Mouse (Mus musculus): Measurements from ENCODE around the gene Zc3h10.
A peak's percentile ranks its signal among the peaks of the same experiment; 100 is the strongest.
"Not testable (repeated sequence)": the region's sequence is repeated elsewhere in the genome, so short reads cannot be mapped to it uniquely, and the experiment has no call there.

Zc3h10 gene

DNA sequence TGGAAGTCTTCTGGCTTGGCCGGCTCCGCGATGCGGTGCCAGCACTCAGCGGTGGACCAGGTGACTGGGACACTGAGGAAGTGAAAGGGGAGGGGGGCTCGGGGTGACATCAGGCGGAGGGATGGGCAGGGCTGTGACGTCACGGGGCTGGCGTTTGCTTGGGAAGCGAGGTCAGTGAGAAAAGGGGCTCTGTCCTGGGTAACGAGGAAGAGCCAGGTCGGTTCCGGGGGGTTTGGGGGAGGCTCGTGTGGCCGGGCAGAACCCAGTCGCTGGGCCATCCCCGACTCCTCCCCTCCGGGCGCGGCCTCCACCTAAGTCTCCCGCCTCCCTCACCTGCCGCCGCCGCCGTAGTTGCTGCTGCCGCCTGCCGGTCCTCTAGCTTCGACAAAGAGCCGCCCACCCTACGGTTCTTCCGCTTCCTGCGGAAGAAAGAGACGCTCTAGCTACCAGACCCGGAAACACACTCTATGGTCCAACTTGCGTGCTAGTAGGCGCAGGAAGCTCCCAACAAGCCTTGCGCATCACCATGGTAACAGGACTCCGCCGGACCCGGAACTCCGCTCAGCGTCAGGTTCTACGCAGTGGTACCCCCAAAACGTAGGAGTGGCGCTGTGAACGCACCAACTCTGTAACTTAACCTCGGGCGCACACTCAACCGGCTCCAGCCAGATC lies at the start of gene Zc3h10:
Gene Zc3h10 (minus strand): TSS at position 414 of the 672 bp plus-strand sequence.
- DNase-seq (ENCODE audit: low spot score in 2 of 2) = peak; percentile 96

DNA sequence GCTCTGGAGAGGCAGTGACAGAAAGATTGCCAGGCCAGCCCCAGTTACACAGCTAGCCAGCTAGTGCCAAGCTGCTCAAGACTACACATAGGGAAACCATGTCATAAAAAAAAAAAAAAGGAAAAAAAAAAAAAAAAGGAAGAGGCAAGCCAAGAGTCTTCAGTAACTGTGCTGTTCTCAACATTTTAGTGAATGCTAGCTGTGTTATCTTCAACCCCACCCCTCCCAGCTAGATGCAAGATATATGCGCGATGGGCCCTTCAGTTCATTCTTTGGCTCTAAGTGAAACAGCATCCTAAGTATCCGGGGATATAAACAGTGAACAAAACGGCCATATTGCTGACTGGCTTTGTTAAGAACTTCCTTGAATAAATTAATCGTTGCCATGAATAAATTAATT lies 45.2 kb upstream of the Zc3h10 start:
- no peak for DNase-seq (ENCODE audit: low spot score in 2 of 2)

DNA sequence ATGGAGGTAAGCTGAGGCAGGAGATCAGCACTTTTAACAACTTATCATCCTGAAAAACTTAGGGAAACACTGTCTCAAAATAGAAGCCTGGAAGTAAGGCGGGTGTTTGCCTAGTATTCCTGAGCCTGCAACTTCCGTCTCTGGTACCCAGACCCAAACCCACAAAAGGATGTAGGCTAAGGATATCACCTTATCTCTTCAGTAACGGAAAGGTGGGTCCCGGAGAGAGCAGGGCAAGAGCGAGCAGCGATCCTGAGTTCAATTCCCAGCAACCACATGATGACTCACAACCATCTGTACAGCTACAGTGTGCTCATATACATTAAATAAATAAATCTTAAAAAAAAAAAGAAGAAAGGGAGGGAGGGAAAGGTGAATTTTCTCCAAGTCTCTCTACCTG lies 43.9 kb upstream of the Zc3h10 start:
- no peak for DNase-seq (ENCODE audit: low spot score in 2 of 2)

DNA sequence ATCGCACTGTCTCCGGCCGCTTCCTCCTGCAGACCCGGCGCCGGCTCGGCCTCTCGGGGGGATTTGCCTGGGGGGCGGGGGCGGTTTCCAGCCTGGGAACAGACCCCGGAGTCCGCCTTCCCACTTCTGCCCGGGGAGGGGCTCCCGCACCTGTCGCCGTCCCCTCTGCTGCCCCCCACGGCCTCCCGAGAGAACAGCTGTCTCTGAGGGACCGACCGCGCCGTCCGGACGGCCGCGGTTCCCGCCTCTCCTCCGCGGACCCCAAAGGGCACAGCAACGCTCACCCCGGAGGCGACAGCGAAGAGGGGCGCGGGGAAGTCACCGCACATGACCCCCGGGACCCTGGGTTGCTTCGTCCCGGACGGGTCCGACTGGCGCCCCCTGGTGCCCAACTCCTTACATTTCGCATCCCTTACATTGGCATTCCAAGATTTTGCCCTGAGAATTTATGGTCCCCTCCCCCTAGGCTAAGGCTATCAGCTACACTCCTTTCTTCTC lies 42.7 kb upstream of the Zc3h10 start:
- DNase-seq (ENCODE audit: low spot score in 2 of 2) = peak; percentile 36 to 40

DNA sequence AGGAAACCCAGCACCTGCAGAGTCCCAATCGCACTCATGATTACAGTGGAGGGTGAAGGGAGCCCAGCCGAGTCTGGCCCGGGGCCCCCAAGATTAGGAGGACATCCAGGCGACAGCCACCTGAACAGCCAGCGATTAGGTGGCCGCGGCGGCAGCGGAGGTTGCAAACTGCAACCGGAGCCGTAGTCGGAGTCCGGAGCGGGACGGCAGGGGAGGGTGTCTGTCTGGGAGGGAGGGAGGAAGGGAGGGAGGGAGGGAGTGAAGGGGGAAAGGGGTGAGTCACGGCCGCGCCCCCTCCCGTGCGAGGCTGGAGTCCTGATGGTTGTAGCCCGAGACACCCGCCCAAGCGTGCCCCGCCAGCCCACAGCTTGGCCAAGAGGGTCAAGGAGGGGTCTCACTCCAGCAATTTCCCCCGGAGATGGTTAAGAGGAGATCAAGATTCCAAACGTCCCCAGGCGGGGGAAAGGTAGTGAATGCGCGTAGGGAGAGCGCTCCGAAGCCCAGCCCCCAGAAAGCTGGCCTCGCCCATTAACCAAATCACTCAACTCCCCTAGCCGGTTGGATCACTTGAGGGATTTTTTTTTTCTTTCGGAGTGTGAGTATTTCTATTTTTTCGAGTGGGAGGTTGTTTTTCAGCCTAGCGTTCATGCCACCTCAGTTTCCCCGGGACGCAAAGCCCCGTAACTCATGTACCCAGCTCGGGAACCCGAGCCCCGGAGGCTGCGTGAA lies 42.1 kb upstream of the Zc3h10 start, which contains the start of gene Erbb3:
Gene Erbb3 (minus strand): TSS at position 189 of the 729 bp plus-strand sequence.
- peak in 1 of 2 experiments; percentile 34 for DNase-seq (ENCODE audit: low spot score in 2 of 2)

DNA sequence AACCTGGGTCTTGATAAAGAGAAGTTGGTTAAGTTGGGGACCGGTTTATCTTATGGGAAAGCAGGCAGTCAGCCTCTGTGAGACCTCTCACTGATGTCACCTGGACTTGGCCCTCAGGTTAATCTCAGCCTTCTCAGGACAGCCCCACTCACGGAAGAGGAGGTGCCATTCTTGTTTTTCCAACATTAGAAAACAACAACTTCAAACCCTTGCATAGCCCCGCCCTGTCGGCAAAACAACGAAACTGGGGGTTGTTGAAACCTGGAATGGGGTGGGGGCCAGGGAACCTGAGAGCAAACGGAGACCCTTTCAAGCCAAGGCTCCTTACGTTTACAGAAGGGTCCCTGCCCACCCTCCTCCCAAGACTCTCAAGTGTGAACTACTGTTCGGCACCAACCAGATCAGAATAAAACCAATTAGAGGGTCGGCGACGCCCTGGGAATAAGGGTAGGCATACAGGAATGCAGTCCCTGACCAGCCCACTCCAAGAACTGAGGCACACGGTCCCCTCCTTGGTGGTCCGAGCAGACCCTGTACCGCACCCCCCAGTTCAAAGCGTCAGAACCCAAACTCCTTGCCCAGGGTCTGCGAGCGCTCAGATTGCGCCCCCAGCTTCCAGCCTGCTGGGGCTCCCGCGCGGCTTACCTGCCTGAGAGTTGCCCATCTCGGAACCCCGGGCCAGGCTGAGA lies 41.3 kb upstream of the Zc3h10 start:
- no peak for DNase-seq (ENCODE audit: low spot score in 2 of 2)

DNA sequence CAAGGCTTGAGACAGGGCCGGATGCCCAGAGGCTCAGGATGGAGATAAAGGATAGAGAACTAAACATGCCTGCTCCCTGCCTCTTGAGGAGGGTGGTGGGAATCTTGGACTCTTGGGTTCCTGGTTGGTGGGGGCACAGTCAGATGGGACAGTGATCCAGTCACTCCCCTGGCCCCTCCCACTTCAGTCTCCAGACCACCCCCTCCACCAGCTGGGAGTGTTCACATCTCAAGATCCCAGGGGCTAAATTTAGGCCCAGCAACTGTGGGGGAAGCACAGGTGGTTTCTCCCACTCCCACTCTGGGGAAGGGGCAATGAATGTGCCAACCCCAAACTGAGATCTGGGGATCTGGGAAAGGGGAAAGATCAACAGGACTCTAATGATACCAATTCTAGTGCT lies 40.6 kb upstream of the Zc3h10 start:
- no peak for DNase-seq (ENCODE audit: low spot score in 2 of 2)

DNA sequence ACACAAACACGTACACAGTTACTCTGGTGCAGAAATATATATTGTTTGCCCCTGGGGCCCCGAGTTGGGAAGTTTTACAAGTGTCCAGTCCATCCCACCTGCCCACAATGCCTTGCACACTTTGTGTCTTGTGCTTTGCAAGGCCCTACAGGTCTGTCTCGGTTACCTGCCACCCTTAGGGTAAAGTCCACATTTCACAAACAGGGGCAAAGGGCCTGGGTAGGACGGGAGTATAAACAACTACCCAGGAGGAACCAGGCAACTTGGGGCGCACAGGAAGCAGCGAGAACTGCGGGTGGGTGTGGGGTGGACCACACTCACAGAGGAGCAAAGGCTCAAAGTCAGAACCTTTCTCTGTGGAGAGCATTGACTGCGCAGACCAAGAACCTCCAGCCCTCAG lies 40.1 kb upstream of the Zc3h10 start:
- DNase-seq (ENCODE audit: low spot score in 2 of 2) = no peak

DNA sequence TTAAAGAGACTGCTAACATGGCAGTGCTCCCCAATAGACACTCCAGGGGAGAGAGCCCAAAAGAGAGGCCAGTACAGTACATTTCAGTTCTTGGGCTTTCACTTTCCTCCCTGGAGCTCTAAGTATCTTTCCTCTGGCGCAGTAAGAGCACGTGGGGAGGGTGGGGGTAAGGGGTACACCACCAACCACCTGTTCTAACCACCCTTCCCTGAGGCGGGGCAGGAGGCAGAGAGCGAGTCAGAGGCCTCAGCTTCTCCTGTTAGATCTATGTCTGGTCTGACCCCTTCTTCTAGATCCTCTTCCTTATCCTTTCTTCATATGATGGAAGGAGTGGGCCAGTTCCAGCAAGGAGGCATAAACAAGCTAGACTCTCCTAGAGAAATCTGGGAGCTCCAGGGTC lies 39.5 kb upstream of the Zc3h10 start:
- DNase-seq (ENCODE audit: low spot score in 2 of 2) = no peak

DNA sequence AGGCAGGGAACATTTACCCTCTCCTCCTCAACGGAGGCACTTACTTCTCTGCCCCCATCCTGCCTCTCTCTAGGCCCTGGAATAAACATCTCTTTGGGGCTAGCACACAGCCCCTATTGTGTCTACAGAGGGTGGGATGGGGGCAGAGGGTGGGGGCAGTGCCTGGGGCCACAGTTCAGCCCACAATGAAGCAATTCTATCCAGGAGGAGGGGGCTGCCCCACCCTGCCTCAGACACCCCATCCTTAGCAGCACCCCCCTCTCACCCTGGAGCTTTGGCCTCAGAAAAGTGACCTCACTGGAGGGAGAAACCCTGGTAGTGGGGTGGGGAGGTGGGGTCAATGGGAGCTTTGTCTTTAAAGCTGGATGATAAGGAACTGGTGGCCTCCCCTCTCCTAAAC lies 39.0 kb upstream of the Zc3h10 start:
- DNase-seq (ENCODE audit: low spot score in 2 of 2) = no peak

DNA sequence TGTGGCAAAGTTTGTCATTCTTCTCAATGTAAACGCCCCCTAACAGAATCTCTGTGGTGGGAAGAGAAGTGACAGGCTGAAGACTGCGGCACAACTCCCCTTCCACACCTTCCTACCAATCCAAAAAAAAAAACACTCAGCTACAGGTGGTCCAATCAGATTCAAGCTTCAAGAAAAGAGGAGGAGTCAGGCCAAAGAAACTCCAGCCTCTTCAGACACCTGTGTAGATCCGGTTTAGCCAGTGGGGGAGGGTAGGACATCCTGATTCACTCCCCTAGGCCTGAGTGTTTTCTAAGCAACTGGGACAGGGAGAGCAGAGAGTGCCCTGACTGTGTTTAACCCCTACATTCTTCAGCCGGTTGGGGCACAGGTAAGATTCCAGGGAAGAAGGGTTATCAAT lies 36.8 kb upstream of the Zc3h10 start:
- DNase-seq (ENCODE audit: low spot score in 2 of 2) = no peak

DNA sequence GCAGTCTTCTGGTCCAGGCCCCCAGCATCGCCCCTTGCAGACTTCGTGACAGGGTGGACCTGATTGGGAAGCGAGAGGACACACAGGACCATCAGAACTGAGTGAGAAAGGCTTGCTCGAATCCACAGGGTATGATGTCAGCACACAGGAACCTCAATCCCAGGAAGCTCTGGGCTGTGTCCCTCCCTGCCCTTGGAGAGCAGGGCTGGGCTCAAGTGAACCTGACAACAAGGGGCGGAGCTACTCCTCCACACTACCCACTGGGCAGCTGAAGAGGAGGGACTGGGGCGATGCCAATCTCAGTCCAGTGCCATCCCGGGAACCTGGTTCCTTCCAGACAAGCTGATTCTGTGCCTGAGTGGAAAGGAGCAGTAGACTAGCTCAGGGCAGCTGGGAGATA lies 36.1 kb upstream of the Zc3h10 start:
- no peak for DNase-seq (ENCODE audit: low spot score in 2 of 2)

DNA sequence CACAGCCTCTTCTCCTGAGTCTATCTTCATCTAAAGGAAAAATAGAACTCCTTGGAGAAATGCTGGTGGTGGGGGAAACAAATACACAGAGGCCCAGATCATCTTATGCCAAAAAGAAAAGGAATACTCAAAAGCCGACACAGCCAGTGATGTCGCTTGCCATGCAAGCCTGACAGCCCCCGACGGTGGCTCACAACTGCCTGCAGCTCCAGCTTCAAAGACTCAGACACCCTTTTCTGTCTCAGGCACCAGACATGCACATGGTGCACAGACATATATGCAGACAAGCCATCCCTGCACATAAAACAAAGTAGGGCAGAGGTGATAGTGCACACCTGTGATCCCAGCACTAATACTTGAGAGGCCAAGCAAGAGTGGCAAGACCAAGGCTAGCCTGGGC lies 32.2 kb upstream of the Zc3h10 start:
- no peak for DNase-seq (ENCODE audit: low spot score in 2 of 2)

DNA sequence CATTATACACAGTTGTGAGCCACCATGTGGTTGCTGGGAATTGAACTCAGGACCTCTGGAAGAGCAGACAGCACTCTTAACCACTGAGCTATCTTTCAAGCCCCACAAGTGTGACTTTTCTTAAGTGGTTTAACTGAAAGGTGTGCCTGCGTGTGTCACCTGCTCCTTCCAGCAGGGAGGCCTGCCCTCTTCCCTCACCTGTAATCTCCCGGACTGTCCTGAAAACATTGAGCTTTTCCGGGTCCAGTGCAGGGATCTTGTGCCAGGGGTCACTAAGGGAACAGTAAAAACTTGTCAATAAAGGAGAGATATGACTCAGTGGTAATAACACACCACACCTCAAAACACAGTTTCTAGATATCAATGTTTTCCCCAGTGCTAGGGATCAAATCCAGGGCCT lies 31.7 kb upstream of the Zc3h10 start:
- no peak for DNase-seq (ENCODE audit: low spot score in 2 of 2)

DNA sequence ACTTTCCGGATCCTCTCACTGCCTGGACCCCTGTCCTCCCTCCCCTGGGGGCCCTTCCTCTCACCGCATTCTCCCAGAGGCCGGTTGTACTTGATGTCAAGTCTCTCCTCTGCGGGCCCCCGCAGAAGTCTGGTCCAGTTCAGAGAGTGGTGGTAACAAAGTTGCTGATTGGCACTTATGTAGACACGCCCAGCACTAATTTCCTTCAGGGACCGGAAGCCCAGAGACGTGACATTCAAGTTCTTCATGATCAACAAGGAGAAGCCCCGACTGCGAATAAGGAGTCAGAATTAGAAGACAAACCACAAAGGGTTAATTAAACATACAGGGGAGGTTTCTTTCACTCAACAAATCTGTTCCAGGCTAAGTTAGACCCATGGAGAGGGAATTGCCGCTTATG lies 30.8 kb upstream of the Zc3h10 start:
- no peak for DNase-seq (ENCODE audit: low spot score in 2 of 2)

DNA sequence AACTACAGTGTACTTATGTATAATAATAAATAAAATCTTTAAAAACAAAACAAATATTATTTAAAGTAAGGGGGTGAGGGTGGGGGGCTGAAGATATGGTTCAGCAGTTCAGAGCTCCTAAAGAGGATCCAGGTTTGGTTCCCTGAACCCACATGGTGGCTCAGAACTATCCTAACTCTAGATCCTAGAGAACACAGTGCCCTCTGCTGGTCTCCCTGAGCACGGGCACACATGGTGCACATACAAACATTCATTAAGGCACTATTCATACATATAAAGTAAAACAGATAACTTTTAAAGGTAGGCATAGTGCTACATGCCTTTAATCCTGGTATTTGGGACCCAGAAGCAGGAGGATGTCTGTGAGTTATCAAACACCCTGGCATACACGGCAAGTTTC lies 27.5 kb upstream of the Zc3h10 start:
- no peak for DNase-seq (ENCODE audit: low spot score in 2 of 2)

DNA sequence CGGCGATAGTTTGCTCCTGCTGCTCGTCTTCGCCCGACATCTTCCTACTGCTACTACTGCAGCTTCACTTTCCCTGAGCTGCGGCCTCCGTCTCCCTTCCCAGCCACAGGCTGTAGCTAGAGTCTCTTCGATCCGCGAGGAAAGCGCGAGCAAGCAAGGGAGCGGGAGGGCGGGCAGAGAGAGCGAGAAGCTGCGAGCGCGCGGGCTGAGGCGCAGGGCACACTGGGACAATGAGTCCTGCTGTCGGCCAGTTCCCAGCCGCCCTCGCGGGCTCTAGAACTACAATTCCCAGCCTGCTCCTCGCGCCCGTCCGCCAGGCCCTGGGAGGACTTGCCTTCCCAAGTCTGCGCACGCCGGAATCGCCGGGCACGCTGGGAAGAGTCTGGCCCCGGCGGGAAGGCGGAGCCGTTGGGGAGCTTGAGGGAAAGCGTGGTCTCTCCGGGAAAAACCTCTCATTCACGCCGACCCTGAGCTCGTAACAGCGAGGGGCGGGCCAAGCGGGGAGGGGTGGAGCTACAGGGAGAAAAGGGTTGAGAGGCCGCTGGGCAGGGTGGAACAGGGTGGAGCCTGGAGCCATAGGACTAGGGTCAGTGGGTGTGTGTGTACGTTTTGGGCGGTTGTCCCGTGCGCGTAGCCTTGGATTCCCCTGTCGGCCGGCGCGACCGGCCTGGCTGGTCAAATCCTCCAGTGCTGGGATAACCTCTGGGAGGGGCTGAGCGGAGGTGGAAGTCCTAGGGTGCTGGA lies 18.4 kb upstream of the Zc3h10 start, which contains the start of gene Pa2g4:
Gene Pa2g4 (minus strand): TSS at position 200 of the 744 bp plus-strand sequence.
- DNase-seq (ENCODE audit: low spot score in 2 of 2) = peak; percentile 99

DNA sequence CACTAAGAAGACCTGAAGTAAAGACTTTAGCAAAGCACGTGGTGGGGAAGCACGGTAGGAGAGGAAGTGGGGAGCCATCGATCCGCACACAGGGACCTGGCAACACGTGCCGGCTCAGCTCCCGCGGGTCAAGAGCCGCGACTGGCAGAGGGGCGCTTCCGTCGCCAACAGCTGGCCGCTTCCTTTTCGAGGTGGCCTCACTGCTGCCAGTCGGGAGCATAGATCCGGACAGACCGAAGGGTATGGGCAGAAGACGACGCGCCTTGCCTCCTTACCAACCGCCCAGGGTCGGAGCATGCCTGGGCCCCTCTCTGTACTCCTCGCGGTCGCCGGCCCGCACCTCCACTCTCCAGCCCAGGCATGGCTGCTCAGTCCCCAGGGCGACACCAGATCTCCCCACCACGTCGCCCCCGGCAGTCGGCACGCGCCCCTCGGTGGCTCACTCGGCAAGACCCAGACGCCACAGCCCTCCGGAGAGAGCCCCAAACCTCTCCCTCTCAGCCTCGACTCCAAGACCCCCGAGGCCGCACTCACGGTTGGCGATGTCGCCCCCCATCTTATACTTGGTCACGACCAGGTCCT lies 17.7 kb upstream of the Zc3h10 start:
- no peak for DNase-seq (ENCODE audit: low spot score in 2 of 2)

DNA sequence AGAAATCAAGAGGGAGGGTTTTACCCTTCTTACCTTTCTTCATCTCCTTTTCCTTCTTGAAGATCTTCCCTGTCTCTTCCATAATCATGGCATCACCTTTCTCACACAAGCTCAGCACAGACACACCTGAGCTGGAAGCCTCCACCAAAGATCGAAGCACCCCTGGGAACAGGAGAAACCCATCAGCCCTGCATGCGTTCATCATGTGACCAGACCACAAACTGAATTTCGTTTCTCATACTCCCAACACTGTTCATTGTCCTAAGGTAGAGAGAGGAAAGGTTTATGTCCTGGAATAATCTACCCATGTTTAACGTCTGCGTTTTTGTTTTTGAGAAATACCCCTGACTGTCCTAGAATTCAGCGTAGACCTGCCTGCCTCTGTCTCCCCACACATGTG lies 16.0 kb upstream of the Zc3h10 start:
- DNase-seq (ENCODE audit: low spot score in 2 of 2) = no peak

DNA sequence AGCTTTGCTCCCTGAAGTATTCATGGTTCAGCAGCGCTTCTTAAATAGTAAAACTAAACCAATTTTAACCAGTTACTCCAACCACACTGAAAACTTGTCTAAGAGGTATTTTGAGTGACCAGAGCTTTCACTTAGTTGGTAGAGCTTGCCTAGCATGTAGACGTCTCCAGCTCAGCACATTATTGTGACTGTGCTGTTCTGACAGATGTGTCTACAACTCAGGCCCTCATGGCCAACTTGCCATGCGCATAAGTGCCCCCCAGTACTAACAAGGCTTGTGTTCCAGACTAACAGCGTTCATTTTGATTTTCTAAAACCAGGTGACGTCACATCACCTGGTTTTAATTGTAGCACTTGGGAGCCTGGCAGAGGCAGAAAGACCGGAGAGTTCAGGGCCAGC lies 9.4 kb upstream of the Zc3h10 start:
- DNase-seq (ENCODE audit: low spot score in 2 of 2) = no peak

DNA sequence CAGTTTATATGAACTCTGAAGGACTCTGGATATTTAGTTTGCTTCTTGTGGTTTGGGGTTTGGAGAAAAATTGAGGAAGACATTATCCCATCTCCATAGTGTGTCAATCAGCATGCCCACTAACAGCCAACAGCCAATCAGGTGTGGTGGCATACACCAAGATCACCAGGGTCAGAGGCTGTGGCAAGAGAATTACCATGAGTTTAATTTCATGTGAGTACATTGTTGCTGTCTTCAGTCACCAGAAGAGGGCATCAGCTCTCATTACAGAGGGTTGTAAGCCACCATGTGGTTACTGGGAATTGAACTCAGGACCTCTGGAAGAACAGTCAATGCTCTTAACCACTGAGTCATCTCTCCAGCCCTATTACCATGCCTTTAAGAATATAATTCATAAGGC lies 8.7 kb upstream of the Zc3h10 start:
- no peak for DNase-seq (ENCODE audit: low spot score in 2 of 2)

DNA sequence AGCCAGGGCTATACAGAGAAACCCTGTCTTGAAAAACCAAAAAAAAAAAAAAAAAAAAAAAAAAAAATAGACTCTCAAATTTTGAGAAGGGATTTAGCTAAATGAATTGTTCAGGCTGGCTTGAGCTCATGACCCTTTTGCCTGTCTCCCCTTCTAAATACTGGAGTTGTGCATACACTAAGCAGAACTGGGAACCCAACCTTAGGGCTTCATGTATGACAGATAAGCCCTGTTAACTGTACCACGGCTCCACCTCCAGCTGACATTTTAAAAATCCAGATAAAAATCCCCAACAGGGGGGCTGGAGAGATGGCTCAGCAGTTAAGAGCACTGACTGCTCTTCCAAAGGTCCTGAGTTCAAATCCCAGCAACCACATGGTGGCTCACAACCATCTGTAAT lies 8.0 kb upstream of the Zc3h10 start:
- DNase-seq (ENCODE audit: low spot score in 2 of 2) = not testable (repeated sequence)

All from right cerebral cortex, adult 2 months (tissue).